Mouse (Mus musculus): ENCODE data around the gene Prpf40b.
"Not testable (repeated sequence)": the region's sequence is repeated elsewhere in the genome, so short reads cannot be mapped to it uniquely, and the experiment has no call there.

Prpf40b gene

DNA sequence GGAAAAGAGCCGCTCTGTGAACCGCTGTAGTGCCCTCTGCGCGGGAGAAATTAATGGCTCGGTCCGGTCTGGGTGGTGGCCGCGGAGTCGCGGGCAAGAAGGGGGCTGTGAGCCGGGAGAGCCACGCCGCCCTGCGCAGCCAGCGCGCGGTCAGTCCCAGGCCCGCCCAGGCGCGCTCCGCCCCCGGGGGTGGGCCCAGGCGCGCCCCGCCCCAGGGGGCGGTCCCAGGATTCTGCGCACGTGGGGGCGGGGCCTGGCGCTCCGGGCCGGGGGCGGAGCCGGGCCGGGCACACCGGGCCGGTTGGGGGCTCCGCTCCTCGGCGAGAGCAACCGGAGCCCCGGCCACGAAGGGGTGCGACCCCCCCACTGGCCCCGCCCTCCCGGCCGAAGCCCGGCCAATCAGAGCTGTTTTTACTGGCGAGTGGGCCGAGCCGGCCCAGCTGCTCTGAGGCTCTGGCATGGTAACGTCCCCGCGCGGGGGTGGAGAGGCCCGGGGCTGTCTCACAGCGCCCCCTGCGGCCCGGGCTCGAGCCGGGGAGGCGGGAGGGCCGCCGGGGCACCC is at the start of gene Prpf40b:
Gene Prpf40b, plus strand, starts transcription at position 275 of the 562 bp plus-strand sequence.
- DNase-seq (ENCODE audit: low read depth, low spot score): peak; percentile 86

DNA sequence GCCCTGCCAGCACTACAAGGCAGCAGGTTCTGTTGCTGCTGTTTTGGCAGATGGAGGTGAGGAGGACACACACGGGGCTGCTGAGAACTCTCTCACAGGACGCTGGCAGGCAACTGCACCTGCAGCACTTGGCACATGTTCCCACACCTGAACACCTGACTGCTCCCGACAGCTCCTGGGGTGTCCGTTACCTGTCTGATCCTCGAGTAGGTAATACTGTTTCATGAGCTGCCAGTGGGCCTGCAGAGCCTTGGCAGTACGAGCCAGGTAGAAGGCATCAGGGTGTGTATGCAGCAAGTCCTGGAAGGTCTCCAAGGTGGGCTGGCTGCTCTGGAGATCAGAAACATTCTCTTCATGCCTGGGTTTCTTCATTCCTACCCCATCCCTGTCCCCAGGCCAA is 48.2 kb upstream of the Prpf40b start:
- DNase-seq (ENCODE audit: low read depth, low spot score): not testable (repeated sequence)

DNA sequence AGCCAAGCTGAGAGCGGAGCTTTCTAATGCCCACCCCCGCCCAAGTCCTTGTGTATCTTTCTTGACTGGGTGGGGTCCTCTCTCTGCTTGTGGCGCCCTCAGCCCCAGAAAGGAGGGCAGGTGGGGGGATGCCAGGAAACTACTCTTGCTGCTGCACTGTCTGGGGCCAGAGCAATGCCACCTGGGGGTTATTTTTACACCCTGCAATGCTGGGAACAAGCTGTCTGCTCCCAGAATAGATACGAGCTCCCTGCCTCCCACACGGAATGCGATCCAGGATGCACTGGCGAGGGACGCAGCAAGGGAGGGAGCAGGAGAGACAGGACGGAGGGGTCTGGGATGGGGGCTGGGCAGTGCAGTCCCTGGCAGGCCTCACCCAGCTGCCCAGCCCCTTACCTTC is 45.9 kb upstream of the Prpf40b start:
- DNase-seq (ENCODE audit: low read depth, low spot score): peak; percentile 40

DNA sequence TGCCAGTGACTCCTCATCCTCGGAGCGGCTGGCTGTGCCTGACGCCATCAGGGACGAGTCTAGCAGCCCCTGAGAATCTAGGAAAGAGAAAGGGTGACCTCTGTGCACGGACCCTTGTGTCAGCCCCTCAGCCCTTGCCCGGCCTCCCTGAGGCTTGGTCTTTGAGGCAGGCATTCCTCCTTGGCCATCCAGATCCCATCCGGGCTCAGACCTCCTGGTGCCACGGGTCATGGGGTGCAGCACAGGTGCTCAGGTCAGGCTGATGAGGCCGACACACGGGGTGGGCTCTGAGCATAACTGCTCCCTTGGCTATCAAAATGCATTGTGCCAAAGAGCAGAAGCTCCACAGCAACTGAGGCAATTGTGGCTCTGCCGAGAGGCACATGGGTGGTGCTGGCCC is 44.9 kb upstream of the Prpf40b start:
- no peak for DNase-seq (ENCODE audit: low read depth, low spot score)

DNA sequence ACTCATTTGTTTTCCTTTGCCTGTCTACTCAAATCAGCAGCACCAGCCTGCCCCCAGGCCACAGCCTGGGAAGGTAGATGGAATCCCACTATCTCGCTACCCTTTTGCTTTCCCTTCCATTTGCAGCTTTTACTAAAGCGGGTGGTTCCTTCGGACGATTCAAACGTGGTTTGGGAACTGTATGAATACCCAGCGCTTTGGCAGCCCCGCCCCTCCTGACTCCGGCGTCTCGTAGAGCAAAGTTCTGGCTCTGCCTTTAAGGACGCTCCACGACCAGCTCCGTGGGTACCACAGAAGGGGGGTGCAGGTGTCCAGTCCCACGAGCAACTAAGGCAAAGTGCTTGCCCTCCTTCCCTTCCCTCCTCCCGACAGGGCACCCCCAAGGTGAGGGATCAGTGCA is 43.8 kb upstream of the Prpf40b start:
- not testable (repeated sequence) for DNase-seq (ENCODE audit: low read depth, low spot score)

DNA sequence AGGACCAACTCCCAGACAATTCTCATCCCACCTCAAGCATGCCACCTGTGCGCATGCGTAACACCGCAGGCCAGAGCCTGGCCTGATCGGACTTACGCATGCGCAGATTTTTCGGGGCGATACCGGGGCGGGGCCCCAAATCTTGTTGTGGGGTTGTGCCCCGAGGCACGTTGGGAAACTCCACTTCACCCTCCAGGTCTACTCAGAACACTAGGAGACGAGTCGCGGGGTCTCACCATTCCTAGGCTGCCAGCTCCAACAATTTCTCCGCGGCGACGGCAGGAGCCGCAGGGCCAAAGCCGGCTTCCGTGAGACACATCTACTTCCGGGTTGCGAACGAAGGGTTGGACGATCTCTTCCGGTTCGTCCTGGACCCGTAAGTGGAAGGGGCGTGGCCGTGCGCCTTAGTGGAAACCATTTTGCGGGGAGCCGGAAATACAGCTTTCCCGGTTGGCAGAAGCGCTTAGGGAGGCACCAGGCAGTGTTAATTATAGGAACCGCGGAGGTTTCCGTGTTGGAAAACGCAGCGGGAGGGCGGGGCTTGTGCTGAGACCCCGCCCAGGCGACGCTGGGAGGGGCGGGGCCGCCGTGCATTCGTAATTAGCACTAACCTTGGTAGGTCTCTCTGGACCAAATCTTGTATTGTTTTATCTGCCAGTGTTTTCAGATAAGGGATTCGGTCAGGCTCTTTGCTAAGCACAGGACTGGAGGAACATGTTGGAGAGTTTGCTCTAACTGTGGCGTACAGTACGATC is 43.1 kb upstream of the Prpf40b start, which contains the start of gene Mcrs1:
Gene Mcrs1, minus strand, starts transcription at position 336 of the 755 bp plus-strand sequence.
- peak; percentile 99 for DNase-seq (ENCODE audit: low read depth, low spot score)

DNA sequence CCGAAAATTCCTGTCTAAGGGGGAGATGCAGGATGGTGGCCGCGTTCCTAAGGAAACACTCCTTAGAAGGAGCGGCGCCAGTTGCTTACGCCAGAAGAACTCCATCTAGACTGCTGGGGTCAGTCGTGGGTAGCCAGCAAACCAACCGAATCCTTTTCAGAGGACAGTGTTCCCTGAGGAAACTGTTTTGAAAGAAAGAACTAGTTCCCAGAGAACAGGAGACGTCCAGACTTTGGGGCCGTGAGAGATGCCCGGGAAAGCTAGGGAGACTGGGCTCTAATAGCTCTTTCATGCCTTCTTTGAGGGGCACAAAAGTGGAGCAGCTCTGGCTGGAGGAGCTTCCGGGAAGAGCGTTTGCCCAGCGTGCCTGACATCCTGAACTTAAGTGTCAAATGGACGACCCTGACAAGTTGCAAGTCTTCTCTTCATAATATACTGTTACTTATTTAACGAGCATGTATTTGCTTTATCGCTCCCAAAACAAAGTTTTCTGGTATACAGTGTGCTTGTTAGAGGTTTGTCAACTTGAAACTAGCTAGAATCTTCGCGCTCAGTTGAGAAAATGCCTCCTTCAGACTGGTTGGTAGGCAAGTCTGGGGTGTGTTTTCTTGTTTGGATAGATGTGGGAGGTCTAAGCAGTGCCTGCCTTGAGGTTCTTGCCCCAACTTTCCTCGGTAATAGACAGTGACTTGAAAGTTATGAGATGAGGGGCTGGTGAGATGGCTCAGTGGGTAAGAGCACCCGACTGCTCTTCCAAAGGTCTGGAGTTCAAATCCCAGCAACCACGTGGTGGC is 42.3 kb upstream of the Prpf40b start:
- DNase-seq (ENCODE audit: low read depth, low spot score): no peak

DNA sequence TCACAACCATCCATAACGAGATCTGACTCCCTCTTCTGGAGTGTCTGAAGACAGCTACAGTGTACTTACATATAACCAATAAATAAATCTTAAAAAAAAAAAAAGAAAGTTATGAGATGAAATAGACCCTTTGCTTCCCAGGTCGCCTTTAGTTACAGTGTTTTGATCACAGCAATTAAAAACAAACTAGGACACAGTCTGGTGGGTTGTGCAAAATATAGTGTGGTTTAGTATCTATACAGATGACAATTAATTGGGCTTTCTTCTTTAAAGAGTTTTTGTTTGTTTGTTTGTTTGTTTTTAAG is 41.8 kb upstream of the Prpf40b start:
- not testable (repeated sequence) for DNase-seq (ENCODE audit: low read depth, low spot score)

DNA sequence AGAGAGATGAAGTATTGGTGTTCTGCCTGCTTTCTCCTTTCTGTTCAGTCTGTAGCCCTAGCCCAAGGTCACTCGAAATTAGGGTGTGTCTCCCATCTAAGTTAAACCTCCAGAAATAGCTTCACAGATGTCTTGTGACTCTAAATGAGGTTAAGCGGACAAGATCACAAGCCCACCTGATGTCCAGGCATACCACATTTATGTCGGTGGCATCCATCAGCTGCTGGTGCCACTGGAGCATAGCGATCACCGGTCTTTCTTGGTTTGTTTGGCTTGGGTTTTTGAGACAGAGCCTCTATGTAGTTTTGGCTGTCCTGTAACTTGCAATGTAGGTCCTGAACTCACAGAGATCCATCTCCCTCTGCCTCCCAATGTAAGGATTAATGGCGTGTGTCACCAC is 41.1 kb upstream of the Prpf40b start:
- DNase-seq (ENCODE audit: low read depth, low spot score): no peak

DNA sequence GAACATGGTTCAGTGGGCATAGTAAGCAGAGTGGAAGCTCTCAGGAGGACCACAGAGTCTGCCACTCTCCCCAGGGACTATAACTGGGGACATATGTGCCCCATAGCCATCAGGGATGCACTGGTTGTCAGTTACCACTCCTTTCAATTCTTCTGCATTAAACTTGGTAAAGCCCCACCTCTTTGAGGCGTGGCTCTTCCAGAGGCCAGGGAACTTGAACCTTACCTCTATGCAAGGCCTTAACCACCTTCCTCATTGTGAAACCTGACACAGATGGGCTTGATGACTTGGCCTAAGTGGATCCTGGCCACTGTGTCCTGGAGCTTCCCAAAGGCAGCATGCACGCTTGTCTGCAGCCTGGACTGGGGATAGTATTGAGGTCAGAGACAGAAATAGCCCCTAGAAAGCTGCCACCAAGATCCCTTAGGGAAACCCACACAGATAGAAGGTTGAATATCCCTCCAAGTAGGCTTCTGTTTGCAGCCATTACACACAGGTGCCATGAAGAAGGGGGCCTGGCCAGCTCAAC is 40.3 kb upstream of the Prpf40b start:
- DNase-seq (ENCODE audit: low read depth, low spot score): peak; percentile 50

DNA sequence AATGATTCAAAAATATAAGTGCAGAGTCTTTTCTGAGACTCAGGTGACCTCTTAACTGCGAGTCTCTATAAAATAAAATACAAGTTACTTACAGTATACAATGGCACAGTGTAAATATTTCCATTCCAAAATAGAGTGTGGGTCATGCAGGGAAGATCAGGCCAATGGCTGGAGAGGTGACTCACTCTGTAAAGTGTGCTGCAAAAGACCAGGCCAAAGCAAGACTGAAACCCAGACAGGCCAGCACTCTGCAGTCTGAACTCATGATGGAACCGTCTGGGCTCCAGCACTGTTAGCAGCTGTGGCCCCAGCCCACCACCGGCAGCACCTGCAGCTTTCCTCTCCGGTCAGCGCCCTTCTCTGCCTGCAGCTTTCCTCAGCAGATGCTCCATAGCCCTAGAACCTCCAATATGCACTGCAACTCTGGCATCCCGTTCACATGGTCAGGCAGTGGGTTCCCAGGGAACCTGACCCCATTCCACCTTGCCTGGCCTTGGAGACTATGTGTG is 39.6 kb upstream of the Prpf40b start:
- no peak for DNase-seq (ENCODE audit: low read depth, low spot score)

DNA sequence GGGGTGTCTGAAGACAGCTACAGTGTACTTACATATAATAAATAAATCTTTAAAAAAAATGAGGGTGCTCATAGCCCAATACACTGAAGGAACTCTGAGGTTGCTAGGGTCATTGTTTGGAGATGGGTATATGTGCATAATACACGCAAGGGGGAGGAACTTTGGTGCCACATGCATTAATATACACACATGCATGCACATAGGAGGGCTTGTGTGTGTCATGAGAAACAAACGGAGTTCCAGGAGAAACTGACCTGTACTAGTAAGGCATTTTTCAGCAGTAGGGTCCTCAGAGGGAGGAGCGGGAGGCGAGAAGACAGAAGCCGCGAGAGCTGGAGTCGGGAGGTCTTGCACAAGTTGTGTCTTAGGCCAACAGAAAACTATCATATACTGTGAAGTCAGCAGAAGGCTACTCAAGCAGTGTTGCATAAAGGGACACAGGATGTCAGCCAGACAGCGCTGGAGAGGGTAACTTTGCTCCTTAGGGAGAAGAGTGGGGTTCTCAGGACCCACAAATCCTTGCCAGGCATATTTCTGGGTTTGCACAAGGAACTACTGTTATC is 35.6 kb upstream of the Prpf40b start:
- no peak for DNase-seq (ENCODE audit: low read depth, low spot score)

DNA sequence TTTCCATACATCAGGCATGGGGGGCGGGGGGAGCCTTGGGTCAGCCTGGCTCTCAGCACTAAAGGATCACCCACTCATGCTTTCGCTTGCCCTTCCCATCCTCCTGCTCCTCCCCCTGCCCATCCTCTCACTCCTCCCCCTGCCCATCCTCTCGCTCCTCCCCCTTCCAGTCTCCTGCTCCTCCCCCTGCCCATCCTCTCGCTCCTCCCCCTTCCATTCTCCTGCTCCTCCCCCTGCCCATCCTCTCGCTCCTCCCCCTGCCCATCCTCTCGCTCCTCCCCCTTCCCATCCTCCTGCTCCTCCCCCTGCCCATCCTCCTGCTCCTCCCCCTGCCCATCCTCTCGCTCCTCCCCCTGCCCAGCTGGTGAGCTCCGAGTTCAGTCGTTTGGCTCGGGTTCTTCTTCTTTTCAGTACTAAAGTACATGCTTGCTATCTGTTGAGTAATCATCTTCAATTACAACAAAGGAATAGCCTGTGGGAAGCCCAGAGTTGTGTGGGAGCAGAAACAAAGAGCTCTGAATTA is 35.1 kb upstream of the Prpf40b start:
- peak; percentile 93 for DNase-seq (ENCODE audit: low read depth, low spot score)

DNA sequence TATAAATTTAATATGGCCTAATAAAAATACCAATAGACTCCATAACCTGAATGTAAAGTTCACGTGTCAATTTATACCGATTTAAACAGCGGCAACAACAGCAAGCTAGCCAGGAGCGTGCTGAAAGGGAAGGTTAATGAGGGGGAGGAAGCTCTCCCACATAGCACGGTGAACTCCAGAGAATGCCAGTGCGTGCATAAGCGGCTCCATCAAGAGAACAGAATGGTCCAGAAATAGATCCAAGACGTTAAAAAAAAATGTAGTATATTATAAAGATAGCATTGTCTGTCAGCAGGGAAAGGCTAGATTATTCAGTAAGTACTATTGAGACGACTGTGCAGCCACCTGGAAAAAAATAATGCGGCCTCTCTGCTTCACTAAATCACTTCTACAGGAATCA is 32.2 kb upstream of the Prpf40b start:
- no peak for DNase-seq (ENCODE audit: low read depth, low spot score)

DNA sequence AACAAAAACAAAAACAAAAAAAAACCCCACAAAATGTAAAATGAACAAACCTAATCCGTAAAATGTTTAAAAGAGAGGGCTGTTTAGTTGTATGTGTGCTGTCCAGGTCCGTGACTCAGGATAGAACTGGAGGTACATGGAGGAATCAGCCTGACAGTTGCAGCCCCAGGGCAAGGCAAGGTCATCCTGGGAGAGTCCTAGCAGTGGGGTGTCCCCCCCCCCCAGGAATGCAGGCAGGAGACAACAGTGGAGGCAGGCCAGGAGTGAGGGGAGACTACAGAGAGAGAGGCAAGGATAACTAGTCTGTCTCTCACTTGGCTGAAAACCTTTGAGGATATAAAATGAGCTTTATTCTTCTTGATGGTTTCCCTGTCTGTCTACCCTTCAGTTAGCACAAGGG is 30.5 kb upstream of the Prpf40b start:
- peak; percentile 71 for DNase-seq (ENCODE audit: low read depth, low spot score)

DNA sequence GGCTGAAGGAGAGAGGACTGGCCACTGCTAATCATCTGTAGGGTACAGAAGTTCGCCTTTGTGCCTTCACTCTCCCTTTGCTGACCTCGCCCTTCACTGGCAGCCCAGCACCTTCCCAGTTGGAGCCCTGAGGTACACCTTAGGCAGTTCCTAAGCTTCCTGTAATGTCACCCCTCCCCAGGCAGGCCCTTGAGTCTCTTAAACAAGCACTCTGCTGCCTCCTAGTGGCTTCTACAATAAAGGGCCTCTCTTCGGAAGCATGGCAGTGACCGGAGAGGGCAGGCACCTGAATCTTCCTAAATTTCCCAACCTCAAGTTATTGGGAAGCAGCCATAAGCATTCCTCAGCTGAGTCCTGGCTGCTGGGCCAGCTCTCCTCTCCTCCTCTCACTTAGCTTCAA is 29.2 kb upstream of the Prpf40b start:
- peak; percentile 94 for DNase-seq (ENCODE audit: low read depth, low spot score)

DNA sequence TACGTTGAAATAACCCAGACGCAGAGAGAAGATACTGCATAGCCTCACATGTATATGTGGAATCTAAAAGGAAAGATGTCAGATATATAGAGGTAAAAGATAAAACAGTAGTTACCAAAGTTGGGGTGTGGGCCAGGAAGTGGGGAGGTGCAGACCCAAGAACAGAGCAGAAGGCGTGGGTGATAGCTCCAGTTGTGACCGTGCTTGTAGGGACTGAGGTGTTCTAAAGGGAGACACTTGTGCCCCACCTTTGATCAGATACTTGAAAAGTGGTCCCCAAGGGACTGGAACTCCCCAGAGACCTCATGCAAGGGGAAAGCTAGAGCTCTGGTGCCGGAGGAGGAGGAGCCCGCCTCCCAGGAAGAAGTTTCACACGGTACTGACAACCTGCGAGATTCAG is 18.8 kb upstream of the Prpf40b start:
- no peak for DNase-seq (ENCODE audit: low read depth, low spot score)

DNA sequence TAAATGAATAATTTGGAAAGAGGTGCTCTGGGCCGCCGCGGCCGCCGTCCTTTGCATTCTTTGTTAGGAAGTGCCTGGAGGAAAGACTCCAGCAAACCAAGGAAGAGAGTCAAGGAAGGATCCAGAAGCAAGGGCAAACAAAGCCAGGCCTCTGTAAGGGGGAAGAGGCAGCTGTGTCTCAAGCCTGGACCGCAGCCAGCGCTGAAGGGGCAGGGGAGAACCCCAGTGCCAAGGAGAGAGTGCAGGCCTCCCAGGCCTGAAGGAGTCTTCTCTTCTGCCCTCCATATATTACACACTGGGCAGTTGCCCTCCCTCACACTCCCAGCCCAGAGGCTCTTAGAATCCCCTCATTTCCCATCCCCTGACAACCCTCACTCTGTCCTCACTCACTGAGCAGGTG is 16.6 kb upstream of the Prpf40b start:
- DNase-seq (ENCODE audit: low read depth, low spot score): no peak

DNA sequence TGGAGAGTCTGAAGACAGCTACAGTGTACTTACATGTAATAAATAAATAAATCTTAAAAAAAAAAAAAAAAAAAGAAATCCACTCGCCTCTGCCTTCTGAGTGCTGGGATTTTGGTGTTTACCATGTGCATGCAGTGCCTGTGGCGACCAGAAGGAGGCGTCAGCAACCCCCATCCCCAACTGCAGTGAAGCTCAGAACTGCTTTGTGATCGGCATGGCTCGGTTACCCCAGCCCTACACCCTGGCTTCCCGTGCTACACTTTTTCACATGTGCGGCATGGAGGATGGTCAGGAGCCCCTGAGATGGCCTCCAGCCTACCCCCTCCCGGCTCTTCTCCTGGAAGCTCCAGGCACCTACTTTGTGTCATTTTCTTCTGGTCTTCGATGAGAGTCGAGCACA is 11.4 kb upstream of the Prpf40b start:
- DNase-seq (ENCODE audit: low read depth, low spot score): peak; percentile 64

DNA sequence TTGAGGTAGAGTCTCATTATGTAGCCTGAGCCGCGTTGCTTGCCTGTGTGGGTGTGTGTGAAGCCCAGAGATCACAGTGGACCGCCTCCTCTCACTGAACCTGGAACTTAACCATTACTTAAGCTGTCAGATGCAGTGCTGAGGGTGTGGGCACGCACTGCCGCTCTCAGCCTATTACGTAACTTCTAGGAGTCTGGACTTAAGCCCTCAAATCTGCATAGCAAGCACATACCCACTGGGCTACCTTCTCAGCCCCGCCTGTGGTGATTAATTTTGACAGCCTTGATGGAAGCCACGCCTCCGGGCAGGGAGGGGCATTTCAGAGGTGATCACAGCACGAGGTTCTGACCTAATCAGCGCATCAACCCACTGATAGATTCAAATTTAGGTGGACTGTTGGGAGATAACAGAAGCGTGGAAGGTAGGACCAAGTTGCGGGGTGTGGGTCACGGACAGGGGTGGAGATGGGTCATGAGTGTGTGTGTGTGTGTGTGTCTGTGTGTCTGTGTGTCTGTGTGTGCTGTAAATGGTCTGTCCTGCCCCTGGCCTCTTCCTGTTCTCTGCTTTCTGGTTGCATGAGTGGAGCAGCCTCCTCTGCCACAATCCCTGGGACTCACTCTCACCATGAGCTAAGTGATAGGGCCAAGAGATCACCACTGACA is 10.2 kb upstream of the Prpf40b start:
- DNase-seq (ENCODE audit: low read depth, low spot score): peak; percentile 49

DNA sequence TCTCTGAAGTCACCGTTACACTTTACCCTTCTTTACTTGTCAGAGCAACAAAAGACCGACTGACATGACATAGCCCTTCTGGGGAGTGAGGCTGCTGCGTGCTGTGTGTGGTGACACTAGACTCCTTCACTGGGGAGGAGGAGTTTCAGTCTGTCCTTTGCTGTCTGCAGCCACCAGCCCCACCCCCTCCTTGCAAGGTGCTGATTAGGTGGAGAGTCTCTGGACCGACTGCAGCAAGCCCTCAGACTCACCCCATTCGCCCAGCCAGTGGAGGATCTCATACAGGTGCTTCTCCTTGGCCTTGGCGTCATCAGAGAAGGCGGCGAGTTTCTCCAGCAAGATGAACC is 9.7 kb upstream of the Prpf40b start:
- DNase-seq (ENCODE audit: low read depth, low spot score): peak; percentile 40
